Comparison of ENCODE assay signal across 9 mouse cellular contexts in the genomic region with DNA sequence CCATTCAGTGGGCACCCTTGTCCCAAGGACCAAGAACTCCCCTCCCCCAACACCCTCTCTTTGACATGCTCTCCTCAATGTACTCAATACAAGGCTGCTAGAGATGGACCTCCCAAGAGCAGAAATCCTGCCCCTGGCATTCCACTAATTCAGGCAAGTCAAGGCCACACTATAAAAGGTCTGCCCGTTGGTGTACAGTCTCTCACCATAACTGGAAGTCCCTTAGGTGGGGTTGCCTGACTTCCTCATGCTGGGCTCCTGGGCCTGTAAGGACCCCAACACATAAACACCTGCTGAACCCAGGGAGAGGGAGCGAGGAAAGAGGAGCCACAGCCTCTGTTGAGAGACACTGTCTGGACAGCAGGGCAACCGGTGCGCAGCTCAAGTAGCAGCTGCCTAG. TPM values are rescaled to one million over a fixed set of nuclear protein-coding genes. Genes with fewer than 3 reads are reported as not detected.
DNase-seq lines count a peak whose midpoint lies in the region; ATAC-seq and TF ChIP-seq lines count a peak whose summit lies in the region.
"Had no signal": no experiment of that assay in that cellular context is flagged by ENCODE, and none has a peak within 500 bp of the region (broad histone marks: within the 10 kb centered on the region; RNA-seq: fewer than 3 reads in every experiment).

No protein-coding gene starts in this region.

- no peak overlapping the region; the same call in 1 of the 2 replicates for H3K9ac ChIP-seq in liver, embryonic 16.5 days (ENCODE audit: low read depth, low read length)
- no peak overlapping the region for H3K9ac ChIP-seq in kidney, embryonic 16.5 days (replicated peaks; ENCODE audit: low read length)

- H3K4me1 ChIP-seq in thymus, adult 2 months (replicated peaks; ENCODE audit: control insufficient read depth, insufficient read depth, low read length): peaks cover 13% of the 10 kb centered on the region
- peaks cover 15% of the 10 kb centered on the region for H3K4me1 ChIP-seq in liver, embryonic 16.5 days (ENCODE audit: control insufficient read depth, low read depth, low read length)
- H3K4me1 ChIP-seq in kidney, embryonic 16.5 days (ENCODE audit: insufficient read depth, low read length): peaks cover 9% of the 10 kb centered on the region

- H3K4me3 ChIP-seq in thymus, adult 2 months (ENCODE audit: control insufficient read depth, insufficient read depth, low read length): peak overlapping the region; percentile 64; the same call in 1 of the 2 replicates
- peak overlapping the region; percentile 86 for H3K4me3 ChIP-seq in liver, embryonic 16.5 days (ENCODE audit: low read depth, low read length)
- H3K4me3 ChIP-seq in kidney, embryonic 16.5 days (ENCODE audit: low read length): no peak overlapping the region

- no peak for ATAC-seq in liver, embryonic 16.5 days (ENCODE audit: low read depth)
- ATAC-seq in kidney, embryonic 16.5 days (ENCODE audit: low FRiP score, low TSS enrichment): no peak

- no peaks in the 10 kb centered on the region for H3K27me3 ChIP-seq in thymus, adult 2 months (ENCODE audit: control insufficient read depth, insufficient read depth, low read length)
- no peaks in the 10 kb centered on the region for H3K27me3 ChIP-seq in liver, embryonic 16.5 days (ENCODE audit: control insufficient read depth, insufficient read depth, low read depth, low read length)
- no peaks in the 10 kb centered on the region for H3K27me3 ChIP-seq in kidney, embryonic 16.5 days (ENCODE audit: insufficient read depth, low read length)

- H3K36me3 ChIP-seq in thymus, adult 2 months (ENCODE audit: control insufficient read depth, insufficient read depth, low read length): peaks cover 26% of the 10 kb centered on the region
- H3K36me3 ChIP-seq in liver, embryonic 16.5 days (ENCODE audit: control insufficient read depth, insufficient read depth): peaks cover 18% of the 10 kb centered on the region; the same call in 1 of the 2 replicates
- peaks cover 36% of the 10 kb centered on the region for H3K36me3 ChIP-seq in kidney, embryonic 16.5 days (ENCODE audit: insufficient read depth, low read length)

- no peak for TF ChIP-seq POLR2A in thymus, adult 2 months (IDR thresholded peaks at IDR 0.05; ENCODE audit: control insufficient read depth, extremely low read depth, insufficient read depth, low read length, poor library complexity)

- 84% methylated on average over 4 of the region's 4 CpGs for WGBS in thymus, adult 2 months
- WGBS in liver, embryonic 16.5 days (ENCODE audit: insufficient replicate concordance): 88% methylated on average over 4 of the region's 4 CpGs
- 92% methylated on average over 4 of the region's 4 CpGs for WGBS in kidney, embryonic 16.5 days

- H3K27ac ChIP-seq in thymus, adult 2 months (ENCODE audit: control insufficient read depth, insufficient read depth, low read length): no peak overlapping the region
- H3K27ac ChIP-seq in liver, embryonic 16.5 days (ENCODE audit: low read length): no peak overlapping the region
- no peak overlapping the region for H3K27ac ChIP-seq in kidney, embryonic 16.5 days (ENCODE audit: low read length)

- DNase-seq in adrenal gland, postnatal 10 days: peak; percentile 29
- DNase-seq in adrenal gland, adult 8-10 months: no peak
- no peak for DNase-seq in thymus, adult 2 months
- DNase-seq in thymus, postnatal 0 days (ENCODE audit: low spot score): no peak
- DNase-seq in c-Kit-positive CD71-positive TER-119-positive erythroid progenitor cells, embryonic 14.5 days (ENCODE audit: low spot score): no peak
- DNase-seq in spleen, postnatal 14 days (ENCODE audit: low spot score in 2 of 2): no peak

- TF ChIP-seq CTCF in thymus, adult 2 months (IDR thresholded peaks at IDR 0.05; ENCODE audit: borderline replicate concordance, control insufficient read depth, extremely low read depth, insufficient read depth, low read length, poor library complexity): no peak

- H3K4me2 ChIP-seq in liver, embryonic 16.5 days (ENCODE audit: low read depth, low read length): peak overlapping the region; percentile 89
- H3K4me2 ChIP-seq in kidney, embryonic 16.5 days (replicated peaks; ENCODE audit: low read depth, low read length): no peak overlapping the region; the same call in 1 of the 2 replicates

- H3K9me3 ChIP-seq in liver, embryonic 16.5 days (replicated peaks; ENCODE audit: control insufficient read depth, low read length): no peaks in the 10 kb centered on the region
- no peaks in the 10 kb centered on the region for H3K9me3 ChIP-seq in kidney, embryonic 16.5 days (ENCODE audit: low read length)

RNA-seq across cellular contexts. Expression of gene Taf1c, which starts 1.3 kb away (rescaled TPM):
- total RNA-seq in adrenal gland, postnatal 10 days (2021): 10 to 100 TPM; 10.1 to 13.0 TPM
- total RNA-seq in adrenal gland, adult 8-10 months (2022): 10 to 100 TPM; 13.1 to 16.3 (median 15.3) TPM
- 109 and 112 TPM in 2 replicates for polyA plus RNA-seq in thymus, adult 2 months (2012; rRNA removed)
- polyA plus RNA-seq in thymus, postnatal 0 days (2015; fragmentation: Nextera tagmentation; extraction: Ambion mirVana): 29.5 and 29.8 TPM in 2 replicates
- 5.3 and 5.5 TPM in 2 replicates for polyA plus RNA-seq in liver, embryonic 16.5 days (2015; fragmentation: Nextera tagmentation; extraction: Ambion mirVana)
- polyA plus RNA-seq in kidney, embryonic 16.5 days (2015; fragmentation: Nextera tagmentation; extraction: Ambion mirVana): 15.4 and 15.5 TPM in 2 replicates

RNA-seq across cellular contexts. Expression of gene Adad2, which starts 8.8 kb away (rescaled TPM):
- total RNA-seq in adrenal gland, postnatal 10 days (2021): not detected
- total RNA-seq in adrenal gland, adult 8-10 months (2022): not detected
- polyA plus RNA-seq in thymus, adult 2 months (2012; rRNA removed): 0.22 and 0.34 TPM in 2 replicates
- not detected in 2 replicates for polyA plus RNA-seq in thymus, postnatal 0 days (2015; fragmentation: Nextera tagmentation; extraction: Ambion mirVana)
- not detected in 2 replicates for polyA plus RNA-seq in liver, embryonic 16.5 days (2015; fragmentation: Nextera tagmentation; extraction: Ambion mirVana)
- 0.12 and 0.14 TPM in 2 replicates for polyA plus RNA-seq in kidney, embryonic 16.5 days (2015; fragmentation: Nextera tagmentation; extraction: Ambion mirVana)
- total RNA-seq: liver, adult 2 months had no signal
- polyA plus RNA-seq: liver, adult 2 months had no signal

RNA-seq across cellular contexts. Expression of gene Dnaaf1, which starts 28.7 kb away (rescaled TPM):
- not detected for total RNA-seq in adrenal gland, postnatal 10 days (2021)
- total RNA-seq in adrenal gland, adult 8-10 months (2022): not detected
- polyA plus RNA-seq in thymus, adult 2 months (2012; rRNA removed): 0.90 and 1.1 TPM in 2 replicates
- polyA plus RNA-seq in thymus, postnatal 0 days (2015; fragmentation: Nextera tagmentation; extraction: Ambion mirVana): 1.6 and 1.7 TPM in 2 replicates
- 0.06 and 0.08 TPM in 2 replicates for polyA plus RNA-seq in liver, embryonic 16.5 days (2015; fragmentation: Nextera tagmentation; extraction: Ambion mirVana)
- polyA plus RNA-seq in kidney, embryonic 16.5 days (2015; fragmentation: Nextera tagmentation; extraction: Ambion mirVana): 0.27 and 0.37 TPM in 2 replicates
- total RNA-seq: liver, adult 2 months had no signal
- polyA plus RNA-seq: liver, adult 2 months had no signal

RNA-seq across cellular contexts. Expression of gene Hsdl1, which starts 28.8 kb away (rescaled TPM):
- total RNA-seq in adrenal gland, postnatal 10 days (2021): 10 to 100 TPM; 24.8 to 28.0 TPM
- 10 to 100 TPM; 35.6 to 81.1 (median 56.8) TPM for total RNA-seq in adrenal gland, adult 8-10 months (2022)
- 149 and 176 TPM in 2 replicates for polyA plus RNA-seq in thymus, adult 2 months (2012; rRNA removed)
- 185 and 200 TPM in 2 replicates for polyA plus RNA-seq in thymus, postnatal 0 days (2015; fragmentation: Nextera tagmentation; extraction: Ambion mirVana)
- 16.6 and 16.9 TPM in 2 replicates for polyA plus RNA-seq in liver, embryonic 16.5 days (2015; fragmentation: Nextera tagmentation; extraction: Ambion mirVana)
- polyA plus RNA-seq in kidney, embryonic 16.5 days (2015; fragmentation: Nextera tagmentation; extraction: Ambion mirVana): 39.8 and 43.1 TPM in 2 replicates

RNA-seq across cellular contexts. Expression of gene Kcng4, which starts 31.7 kb away (rescaled TPM):
- total RNA-seq in adrenal gland, postnatal 10 days (2021): under 1 TPM; 0.42 to 0.79 TPM
- 1 to 10 TPM in 2 of 4 experiments, under 1 TPM in 2; 0.58 to 1.5 (median 1.2) TPM for total RNA-seq in adrenal gland, adult 8-10 months (2022)
- polyA plus RNA-seq in thymus, adult 2 months (2012; rRNA removed): 0.32 and 0.47 TPM in 2 replicates
- 0.04 and 0.07 TPM in 2 replicates for polyA plus RNA-seq in thymus, postnatal 0 days (2015; fragmentation: Nextera tagmentation; extraction: Ambion mirVana)
- not detected in 2 replicates for polyA plus RNA-seq in liver, embryonic 16.5 days (2015; fragmentation: Nextera tagmentation; extraction: Ambion mirVana)
- polyA plus RNA-seq in kidney, embryonic 16.5 days (2015; fragmentation: Nextera tagmentation; extraction: Ambion mirVana): 0.05 and 0.15 TPM in 2 replicates
- polyA plus RNA-seq: liver, adult 2 months had no signal
